Mouse (Mus musculus) heart, embryonic 14.5 days (tissue): ENCODE measurements around the gene Anks3. TPM values are rescaled to one million over a fixed set of nuclear protein-coding genes. Genes with fewer than 3 reads are reported as not detected.

Experiments used
- ATAC-seq: fragments of 200-750 bp; cut with Nextera tagmentation; 2 replicates; pipeline ENCODE4 v1.8.0; 2017; ENCODE audit warnings: low read depth, moderate TSS enrichment; ENCODE audit not compliant: insufficient number of reproducible peaks, insufficient read depth, low FRiP score
- H3K27ac ChIP-seq, 2 experiments: fragments of 200-500 bp in 1 of 2; fragments of 300-500 bp in 1 of 2; sonication (generic) in 1 of 2; replicated peaks in 1 of 2; 2 replicates each; pipeline ENCODE4 v1.5.1; 2012 to 2014; ENCODE audit warnings: low read depth in 2 of 2, low read length in 2 of 2, control low read depth in 1 of 2, mild to moderate bottlenecking in 1 of 2, mixed read lengths in 1 of 2; ENCODE audit not compliant: control insufficient read depth in 1 of 2, insufficient read depth in 1 of 2
- H3K27me3 ChIP-seq: fragments of 300-500 bp; sonication (generic); 2 replicates; pipeline ENCODE4 v1.6.1; 2014; ENCODE audit warnings: mild to moderate bottlenecking, low read length, control low read depth; ENCODE audit not compliant: control insufficient read depth, insufficient read depth
- H3K36me3 ChIP-seq: fragments of 300-500 bp; sonication (generic); 2 replicates; pipeline ENCODE4 v1.6.1; 2014; ENCODE audit warnings: mild to moderate bottlenecking, control low read depth, low read length, mixed read lengths; ENCODE audit not compliant: control insufficient read depth, insufficient read depth
- H3K4me1 ChIP-seq, 2 experiments: fragments of 200-500 bp in 1 of 2; fragments of 300-500 bp in 1 of 2; sonication (generic) in 1 of 2; 2 replicates each; pipeline ENCODE4 v1.6.1; 2012 to 2014; ENCODE audit warnings: low read length in 2 of 2, control low read depth in 1 of 2, mixed read lengths in 1 of 2; ENCODE audit not compliant: control insufficient read depth in 2 of 2, insufficient read depth in 2 of 2
- H3K4me2 ChIP-seq: fragments of 300-500 bp; sonication (generic); 2 replicates; pipeline ENCODE4 v1.6.1; 2014; ENCODE audit warnings: mild to moderate bottlenecking, low read length
- H3K4me3 ChIP-seq, 2 experiments: fragments of 200-500 bp in 1 of 2; fragments of 300-500 bp in 1 of 2; sonication (generic) in 1 of 2; 2 replicates each; pipeline ENCODE4 v1.5.1; 2012 to 2014; ENCODE audit warnings: low read length in 2 of 2, mild to moderate bottlenecking in 2 of 2, control low read depth in 1 of 2, low read depth in 1 of 2, moderate library complexity in 1 of 2; ENCODE audit not compliant: control insufficient read depth in 1 of 2, insufficient read depth in 1 of 2
- H3K9ac ChIP-seq: fragments of 300-500 bp; sonication (generic); 2 replicates; pipeline ENCODE4 v1.6.1; 2014; ENCODE audit warnings: mild to moderate bottlenecking, low read length
- H3K9me3 ChIP-seq: fragments of 300-500 bp; sonication (generic); 2 replicates; pipeline ENCODE4 v1.6.1; 2016; ENCODE audit warnings: low read length, control low read depth; ENCODE audit not compliant: control insufficient read depth
- WGBS: fragments of 180-500 bp; shearing (Covaris S2); extraction: QIAGEN DNeasy Blood & Tissue Kit; methylation state at CpG from one replicate; pipeline ENCODE4 v1.1.7; 2014; 5-methylcytosine and 5-hydroxymethylcytosine counted together
- polyA plus RNA-seq: library from polyadenylated mRNA; unstranded; fragments of >200 nt; fragmentation: Nextera tagmentation; extraction: Ambion mirVana; gene quantifications from 2 replicates; pipeline ENCODE4 v1.2.1, GENCODE M21; 2014

Anks3 gene
- polyA plus RNA-seq, 1 experiment from 2014 or later = 32.3 TPM

- WGBS = 69% methylated on average over 6 of the region's 6 CpGs
- ATAC-seq = no peak
Measured at GRCm38 (mm10) chr16:4903491-4904102, 60.4 kb downstream of the Anks3 start.

GRCm38 (mm10) chr16:4902390-4902789 is 61.6 kb downstream of the Anks3 start:
- no peak overlapping the region for H3K9ac ChIP-seq
- H3K27me3 ChIP-seq = no peaks in the 10 kb centered on the region
- no peak overlapping the region; a peak in 1 of 4 replicates for H3K27ac ChIP-seq
- 84% methylated on average over 2 of the region's 2 CpGs for WGBS
- H3K36me3 ChIP-seq = peaks cover 4% of the 10 kb centered on the region
- no peak for ATAC-seq
- H3K4me2 ChIP-seq = no peak overlapping the region
- H3K4me1 ChIP-seq = peaks cover 3 to 23% of the 10 kb centered on the region in 2 experiments
- H3K9me3 ChIP-seq = no peaks in the 10 kb centered on the region
- H3K4me3 ChIP-seq = no peak overlapping the region

More at GRCm38 (mm10) chr16:4903491-4904102, 60.4 kb downstream of the Anks3 start:
- Histone ChIP-seq H3K4me2 (no peak overlapping the region), H3K27me3 (no peaks in the 10 kb centered on the region), H3K9ac (no peak overlapping the region), H3K27ac (no peak overlapping the region), H3K4me3 (no peak overlapping the region), H3K4me1 (peaks cover 2 to 20% of the 10 kb centered on the region in 2 experiments; a peak in 2 of 4 replicates), H3K9me3 (no peaks in the 10 kb centered on the region), H3K36me3 (peaks cover 8% of the 10 kb centered on the region)

- Histone ChIP-seq H3K4me2 (no peak overlapping the region), H3K9ac (no peak overlapping the region), H3K9me3 (no peaks in the 10 kb centered on the region), H3K27ac (no peak overlapping the region), H3K4me1 (peaks cover 15 to 35% of the 10 kb centered on the region in 2 experiments), H3K4me3 (no peak overlapping the region), H3K27me3 (no peaks in the 10 kb centered on the region), H3K36me3 (no peaks in the 10 kb centered on the region; the same call in 1 of the 2 replicates)
- 60% methylated on average over 7 of the region's 7 CpGs for WGBS
- no peak for ATAC-seq
Measured at GRCm38 (mm10) chr16:4901167-4901566, 62.8 kb downstream of the Anks3 start.

- 48% methylated on average over 2 of the region's 2 CpGs for WGBS
- Histone ChIP-seq H3K27ac (peak overlapping the region in 1 of 2 experiments; percentile 25; a peak in 1 of 4 replicates), H3K4me2 (no peak overlapping the region), H3K36me3 (no peaks in the 10 kb centered on the region; the same call in 1 of the 2 replicates), H3K9ac (no peak overlapping the region), H3K4me3 (no peak overlapping the region), H3K9me3 (no peaks in the 10 kb centered on the region), H3K4me1 (peaks cover 19 to 33% of the 10 kb centered on the region in 2 experiments), H3K27me3 (no peaks in the 10 kb centered on the region)
- no peak for ATAC-seq
Measured at GRCm38 (mm10) chr16:4899711-4900110, 64.3 kb downstream of the Anks3 start.

GRCm38 (mm10) chr16:4898881-4899280 is 65.1 kb downstream of the Anks3 start:
- 91% methylated on average over 6 of the region's 6 CpGs for WGBS
- Histone ChIP-seq H3K4me3 (no peak overlapping the region), H3K27ac (no peak overlapping the region), H3K27me3 (no peaks in the 10 kb centered on the region), H3K9me3 (no peaks in the 10 kb centered on the region), H3K36me3 (no peaks in the 10 kb centered on the region; the same call in 1 of the 2 replicates), H3K4me1 (peaks cover 21 to 31% of the 10 kb centered on the region in 2 experiments), H3K9ac (no peak overlapping the region), H3K4me2 (no peak overlapping the region)
- ATAC-seq = no peak

GRCm38 (mm10) chr16:4897146-4897730 is 66.8 kb downstream of the Anks3 start:
- ATAC-seq = peak; percentile 18; the same call in 1 of the 2 replicates
- no peak overlapping the region for H3K9ac ChIP-seq
- H3K4me3 ChIP-seq = no peak overlapping the region
- H3K36me3 ChIP-seq = peaks cover 2% of the 10 kb centered on the region; the same call in 1 of the 2 replicates
- H3K27ac ChIP-seq = peak overlapping the region; percentile 61 to 71
- H3K9me3 ChIP-seq = no peaks in the 10 kb centered on the region
- no peak overlapping the region for H3K4me2 ChIP-seq
- no peaks in the 10 kb centered on the region for H3K27me3 ChIP-seq
- 56% methylated on average over 7 of the region's 7 CpGs for WGBS
- H3K4me1 ChIP-seq = peaks cover 19 to 23% of the 10 kb centered on the region in 2 experiments

GRCm38 (mm10) chr16:4896249-4897027 is 67.6 kb downstream of the Anks3 start:
- Histone ChIP-seq H3K27ac (peak overlapping the region; percentile 61 to 71), H3K27me3 (no peaks in the 10 kb centered on the region), H3K4me3 (no peak overlapping the region), H3K4me2 (peak overlapping the region; percentile 29; the same call in 1 of the 2 replicates), H3K36me3 (0 out of 2 replicates have a peak, but pooled peaks cover 2% of the 10 kb centered on the region), H3K9me3 (no peaks in the 10 kb centered on the region), H3K9ac (peak overlapping the region; percentile 16; the same call in 1 of the 2 replicates), H3K4me1 (peaks cover 19 to 27% of the 10 kb centered on the region in 2 experiments)
- peak; percentile 51 for ATAC-seq
- 17% methylated on average over 5 of the region's 5 CpGs for WGBS
